Mouse (Mus musculus) limb, embryonic 11.5 days (tissue): Measurements from ENCODE around the gene Dcun1d4. TPM values are rescaled to one million over a fixed set of nuclear protein-coding genes. Genes with fewer than 3 reads are reported as not detected.

ENCODE experiments used
- ATAC-seq: fragments of 200-750 bp; cut with Nextera tagmentation; 2 replicates; pipeline ENCODE4 v1.8.0; 2017; ENCODE audit warnings: low read depth; ENCODE audit not compliant: insufficient number of reproducible peaks, low FRiP score, low TSS enrichment
- DNase-seq: peaks from one replicate; pipeline ENCODE4 v3.0.0-alpha.2; 2015; ENCODE audit warnings: low spot score
- H3K27ac ChIP-seq: fragments of 300-500 bp; sonication (generic); replicated peaks from 2 replicates; pipeline ENCODE4 v1.5.1; 2014; ENCODE audit warnings: low read depth, mild to moderate bottlenecking, low read length
- H3K27me3 ChIP-seq: fragments of 300-500 bp; sonication (generic); 2 replicates; pipeline ENCODE4 v1.6.1; 2014; ENCODE audit warnings: mild to moderate bottlenecking, low read length, mixed read lengths; ENCODE audit not compliant: control insufficient read depth, insufficient read depth
- H3K36me3 ChIP-seq: fragments of 300-500 bp; sonication (generic); 2 replicates; pipeline ENCODE4 v1.6.1; 2014; ENCODE audit warnings: mild to moderate bottlenecking, low read length, moderate library complexity, mixed read lengths; ENCODE audit not compliant: control insufficient read depth, insufficient read depth
- H3K4me1 ChIP-seq: fragments of 300-500 bp; sonication (generic); 2 replicates; pipeline ENCODE4 v1.6.1; 2014; ENCODE audit warnings: low read length, mixed read lengths; ENCODE audit not compliant: control insufficient read depth, insufficient read depth
- H3K4me2 ChIP-seq: fragments of 300-500 bp; sonication (generic); 2 replicates; pipeline ENCODE4 v1.6.1; 2014; ENCODE audit warnings: low read depth, mild to moderate bottlenecking, moderate library complexity; ENCODE audit not compliant: severe bottlenecking
- H3K4me3 ChIP-seq: fragments of 300-500 bp; sonication (generic); 2 replicates; pipeline ENCODE4 v1.5.1; 2014; ENCODE audit warnings: low read depth, low read length
- H3K9ac ChIP-seq: fragments of 300-500 bp; sonication (generic); 2 replicates; pipeline ENCODE4 v1.6.1; 2014; ENCODE audit warnings: mild to moderate bottlenecking, low read length
- H3K9me3 ChIP-seq: fragments of 300-500 bp; sonication (generic); 2 replicates; pipeline ENCODE4 v1.6.1; 2016; ENCODE audit warnings: low read length; ENCODE audit not compliant: control insufficient read depth
- WGBS: fragments of 180-500 bp; shearing (Covaris S2); extraction: QIAGEN DNeasy Blood & Tissue Kit; methylation state at CpG from one replicate; pipeline ENCODE4 v1.1.7; 2014; 5-methylcytosine and 5-hydroxymethylcytosine counted together
- polyA plus RNA-seq: library from polyadenylated mRNA; unstranded; fragments of >200 nt; fragmentation: Nextera tagmentation; extraction: Ambion mirVana; gene quantifications from 2 replicates; pipeline ENCODE4 v1.2.1, GENCODE M21; 2014

Gene Dcun1d4
- 55.7 and 56.9 TPM in 2 replicates for polyA plus RNA-seq

DNA sequence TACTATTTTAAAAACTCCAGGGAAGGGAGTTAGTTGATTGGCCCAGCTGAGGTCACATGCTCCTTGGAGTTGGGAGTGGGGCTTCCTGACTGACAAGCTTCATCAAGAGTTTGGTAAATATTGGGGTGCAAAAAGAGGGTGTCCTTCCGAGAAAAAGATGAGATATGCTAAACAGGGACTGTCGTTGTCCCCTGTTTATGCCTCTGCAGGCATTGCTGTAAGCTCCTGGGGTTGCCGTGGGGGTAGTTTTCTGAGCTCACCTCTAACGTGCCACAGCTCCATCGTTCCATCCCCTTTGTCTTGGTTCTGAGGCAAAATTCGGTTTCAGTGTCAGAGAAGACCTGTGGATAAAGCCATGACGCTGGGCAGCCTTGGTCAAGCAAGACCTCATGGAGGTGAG lies at the start of gene Dcun1d4:
TSS of gene Dcun1d4 (plus strand) at position 301 of the 400 bp plus-strand sequence.
- Histone ChIP-seq H3K27ac (no peak within 1 kb of the TSS), H3K9me3 (no peaks in the 10 kb centered on the region), H3K4me2 (no peak within 1 kb of the TSS), H3K36me3 (no peaks in the 10 kb centered on the region), H3K27me3 (no peaks in the 10 kb centered on the region), H3K4me1 (no peaks in the 10 kb centered on the region), H3K4me3 (no peak within 1 kb of the TSS), H3K9ac (no peak within 1 kb of the TSS)
- no peak for DNase-seq
- 83% methylated on average over 7 of the region's 7 CpGs for WGBS
- no peak for ATAC-seq

GRCm38 (mm10) chr5:73431581-73431980 lies 49.2 kb upstream of the Dcun1d4 start:
- H3K36me3 ChIP-seq, result no peaks in the 10 kb centered on the region
- no peak overlapping the region for H3K4me3 ChIP-seq
- H3K27me3 ChIP-seq, result no peaks in the 10 kb centered on the region
- WGBS, result 26% methylated on average over 14 of the region's 14 CpGs
- no peak overlapping the region for H3K27ac ChIP-seq
- no peak overlapping the region for H3K4me2 ChIP-seq
- ATAC-seq (no peak), DNase-seq (peak; percentile 82)
- H3K9ac ChIP-seq, result no peak overlapping the region; the same call in 1 of the 2 replicates
- H3K9me3 ChIP-seq, result no peaks in the 10 kb centered on the region
- H3K4me1 ChIP-seq, result no peaks in the 10 kb centered on the region

- no peaks in the 10 kb centered on the region for H3K27me3 ChIP-seq
- 88% methylated on average over 6 of the region's 6 CpGs for WGBS
Measured at GRCm38 (mm10) chr5:73432805-73433204, 48.0 kb upstream of the Dcun1d4 start.

DNA sequence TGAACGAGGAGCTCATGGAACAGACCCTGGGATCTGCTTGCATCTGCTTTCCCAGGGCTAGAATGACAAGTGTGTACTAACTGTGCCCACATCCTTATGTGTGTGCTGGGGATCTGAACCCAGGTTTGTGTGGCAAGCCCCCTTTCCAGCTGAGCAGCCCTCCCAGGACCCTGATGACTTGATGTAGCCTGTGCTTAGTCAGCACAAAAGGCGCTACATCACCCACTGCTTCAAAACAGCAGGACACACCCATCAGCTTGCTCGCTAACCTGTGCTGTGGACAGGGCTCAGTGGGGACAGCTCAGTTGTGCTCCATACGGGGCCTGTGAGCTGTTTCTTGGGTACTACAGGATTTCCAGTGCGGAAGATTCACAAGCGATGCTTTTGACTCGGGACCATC lies 46.0 kb upstream of the Dcun1d4 start:
- no peaks in the 10 kb centered on the region for H3K36me3 ChIP-seq
- ATAC-seq (no peak), DNase-seq (no peak)
- no peaks in the 10 kb centered on the region for H3K27me3 ChIP-seq
- no peak overlapping the region for H3K4me3 ChIP-seq
- no peak overlapping the region for H3K4me2 ChIP-seq
- H3K9ac ChIP-seq, result no peak overlapping the region
- H3K4me1 ChIP-seq, result no peaks in the 10 kb centered on the region
- 75% methylated on average over 7 of the region's 7 CpGs for WGBS
- no peaks in the 10 kb centered on the region for H3K9me3 ChIP-seq
- no peak overlapping the region for H3K27ac ChIP-seq

More at GRCm38 (mm10) chr5:73432805-73433204, 48.0 kb upstream of the Dcun1d4 start:
- Histone ChIP-seq H3K36me3 (no peaks in the 10 kb centered on the region), H3K4me3 (no peak overlapping the region), H3K9me3 (no peaks in the 10 kb centered on the region), H3K27ac (no peak overlapping the region), H3K9ac (no peak overlapping the region), H3K4me1 (no peaks in the 10 kb centered on the region), H3K4me2 (no peak overlapping the region)
- no peak for ATAC-seq
- no peak for DNase-seq

- DNase-seq (no peak), ATAC-seq (no peak)
- Histone ChIP-seq H3K27ac (no peak overlapping the region), H3K9ac (no peak overlapping the region), H3K4me3 (no peak overlapping the region), H3K4me2 (no peak overlapping the region), H3K9me3 (no peaks in the 10 kb centered on the region), H3K36me3 (no peaks in the 10 kb centered on the region), H3K4me1 (no peaks in the 10 kb centered on the region), H3K27me3 (no peaks in the 10 kb centered on the region)
- 71% methylated on average over 9 of the region's 9 CpGs for WGBS
Measured at GRCm38 (mm10) chr5:73442176-73442575, 38.6 kb upstream of the Dcun1d4 start.

DNA sequence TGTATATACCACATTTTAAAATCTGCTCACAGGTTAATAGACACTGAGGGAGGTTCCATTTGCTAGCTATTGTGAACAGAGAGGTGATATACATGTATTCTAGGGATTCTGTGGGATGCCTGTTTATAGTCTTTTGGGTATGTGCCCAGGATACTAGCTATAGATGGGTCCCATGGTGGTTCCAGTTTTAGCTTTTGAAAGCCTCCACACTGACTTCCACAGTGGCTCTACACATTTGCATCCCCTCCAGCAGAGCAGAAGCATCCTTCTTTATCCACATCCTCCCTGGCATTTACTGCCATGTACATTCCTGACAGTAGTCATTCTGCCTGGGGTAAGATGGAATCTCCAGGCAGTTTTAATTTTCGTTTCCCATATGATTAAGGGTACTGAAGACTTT lies 30.5 kb upstream of the Dcun1d4 start:
- Histone ChIP-seq H3K4me1 (no peaks in the 10 kb centered on the region), H3K4me2 (no peak overlapping the region), H3K27ac (no peak overlapping the region), H3K9ac (no peak overlapping the region), H3K27me3 (no peaks in the 10 kb centered on the region), H3K4me3 (no peak overlapping the region), H3K36me3 (no peaks in the 10 kb centered on the region), H3K9me3 (no peaks in the 10 kb centered on the region)
- ATAC-seq (no peak), DNase-seq (no peak)
- 76% methylated on average over 1 of the region's 1 CpGs for WGBS

- no peak overlapping the region for H3K4me2 ChIP-seq
Measured at GRCm38 (mm10) chr5:73454502-73455306, 26.1 kb upstream of the Dcun1d4 start.

DNA sequence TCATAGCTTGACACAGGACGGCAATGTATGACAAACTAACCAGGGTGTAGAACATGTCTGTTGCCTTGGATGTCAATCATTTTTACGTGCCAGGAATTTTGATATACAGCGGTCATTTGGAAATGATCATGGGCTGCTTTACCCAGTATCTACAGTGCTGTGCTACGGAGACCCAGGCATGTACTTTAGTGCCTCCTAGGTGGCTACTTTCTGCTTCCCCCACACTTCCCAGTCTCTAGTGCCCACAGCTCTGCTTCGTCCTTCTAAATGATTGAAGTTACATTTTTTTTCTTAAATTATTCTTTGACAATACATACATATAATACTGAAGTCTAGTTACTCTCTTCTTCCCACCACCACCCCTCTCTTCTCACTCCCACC lies 25.5 kb upstream of the Dcun1d4 start:
- ATAC-seq, result no peak

More at GRCm38 (mm10) chr5:73454502-73455306, 26.1 kb upstream of the Dcun1d4 start:
- DNase-seq (no peak), ATAC-seq (no peak)
- Histone ChIP-seq H3K27ac (no peak overlapping the region), H3K27me3 (no peaks in the 10 kb centered on the region), H3K9ac (no peak overlapping the region), H3K4me3 (no peak overlapping the region), H3K4me1 (no peaks in the 10 kb centered on the region), H3K36me3 (no peaks in the 10 kb centered on the region), H3K9me3 (no peaks in the 10 kb centered on the region)
- 76% methylated on average over 2 of the region's 2 CpGs for WGBS

More for the DNA sequence above, 25.5 kb upstream of the Dcun1d4 start:
- Histone ChIP-seq H3K27ac (no peak overlapping the region), H3K9me3 (no peaks in the 10 kb centered on the region), H3K27me3 (no peaks in the 10 kb centered on the region), H3K4me3 (no peak overlapping the region), H3K4me2 (no peak overlapping the region), H3K9ac (no peak overlapping the region), H3K36me3 (no peaks in the 10 kb centered on the region), H3K4me1 (no peaks in the 10 kb centered on the region)
- WGBS, result 83% methylated on average over 5 of the region's 5 CpGs
- DNase-seq, result no peak
